Comparison of ENCODE assay signal across 23 mouse cellular contexts in genomic region chr1:191712224-191712838, GRCm38 (mm10). TPM values are rescaled to one million over a fixed set of nuclear protein-coding genes. Genes with fewer than 3 reads are reported as not detected.
DNase-seq lines count a peak whose midpoint lies in the region; TF ChIP-seq lines count a peak whose summit lies in the region.
"Had no signal": no experiment of that assay in that cellular context is flagged by ENCODE, and none has a peak within 500 bp of the region (broad histone marks: within the 10 kb centered on the region; RNA-seq: fewer than 3 reads in every experiment).

No protein-coding gene starts in this region.

- H3K36me3 ChIP-seq in CH12.LX (replicated peaks in 1 of 2; ENCODE audit: control insufficient read depth in 1 of 2, insufficient read depth in 1 of 2, low read length in 1 of 2): no peaks in the 10 kb centered on the region
- H3K36me3 ChIP-seq: forebrain, embryonic 10.5 days; G1E; heart, embryonic 12.5 days; heart, embryonic 15.5 days; hindbrain, embryonic 10.5 days; hindbrain, embryonic 13.5 days; intestine, embryonic 15.5 days had no signal

- no peak for TF ChIP-seq EP300 in CH12.LX (IDR thresholded peaks at IDR 0.05; ENCODE audit: low read length)

- no peak; the same call in 1 of the 2 replicates for TF ChIP-seq RAD21 in CH12.LX (IDR thresholded peaks at IDR 0.05; ENCODE audit: low read depth, low read length)

- H3K27me3 ChIP-seq in CH12.LX (replicated peaks): no peaks in the 10 kb centered on the region
- H3K27me3 ChIP-seq: forebrain, embryonic 13.5 days; heart, embryonic 12.5 days; heart, embryonic 15.5 days; hindbrain, embryonic 13.5 days; intestine, embryonic 15.5 days had no signal

- H3K27ac ChIP-seq in CH12.LX (ENCODE audit: insufficient read depth, low read depth): no peak overlapping the region
- H3K27ac ChIP-seq: forebrain, embryonic 10.5 days; forebrain, embryonic 13.5 days; heart, embryonic 15.5 days; hindbrain, embryonic 10.5 days; hindbrain, embryonic 13.5 days; intestine, embryonic 15.5 days had no signal

- no peaks in the 10 kb centered on the region for H3K9me3 ChIP-seq in CH12.LX (replicated peaks; ENCODE audit: low read length)
- H3K9me3 ChIP-seq: forebrain, embryonic 10.5 days; forebrain, embryonic 13.5 days; G1E; heart, embryonic 12.5 days; heart, embryonic 15.5 days; hindbrain, embryonic 10.5 days; hindbrain, embryonic 13.5 days; intestine, embryonic 15.5 days had no signal

- H3K4me1 ChIP-seq in CH12.LX (ENCODE audit: control insufficient read depth in 1 of 2, insufficient read depth in 2 of 2): peaks cover 3 to 48% of the 10 kb centered on the region in 2 experiments; a peak in 3 of 4 replicates
- peaks cover 4% of the 10 kb centered on the region for H3K4me1 ChIP-seq in lung, adult 2 months (ENCODE audit: control insufficient read depth, insufficient read depth, low read length)

- DNase-seq in 416B (ENCODE audit: low read depth) (peak; percentile 77), CH12.LX (ENCODE audit: extremely low read depth) (peak; percentile 96), R1 (ENCODE audit: low read depth, low spot score) (peak; percentile 70)
- DNase-seq in ovary, postnatal 10 days (ENCODE audit: low spot score): no peak
- no peak for DNase-seq in testis, postnatal 14 days (ENCODE audit: low spot score)
- DNase-seq in lung, adult 2 months: no peak
- DNase-seq: adrenal gland, postnatal 10 days; adrenal gland, postnatal 36 days; cerebellum, adult 18-20 months; cerebellum, adult 9-10 months; cerebellum, postnatal 14 days; gastrocnemius, postnatal 10 days; gastrocnemius, postnatal 36 days; heart, postnatal 10 days; heart, postnatal 36 days had no signal

- in situ Hi-C loops in CH12.LX (cut with MboI; ENCODE audit: low pct_ligation_motif_present, low pct_unique_long_range_greater_than_20kb, low sequenced_read_pairs): loop anchor here (25.0 kb wide), 1 partner anchor 100 kb away; no protein-coding TSS in a partner anchor

- dilution Hi-C loops in CH12.LX (cut with MboI; ENCODE audit: extremely low pct_ligation_motif_present, extremely low pct_unique_long_range_greater_than_20kb, low sequenced_read_pairs): no loop called here

- peak; percentile 80 for TF ChIP-seq POLR2A in CH12.LX (IDR thresholded peaks at IDR 0.05; ENCODE audit: low read depth, low read length)
- no peak for TF ChIP-seq POLR2A in lung, adult 2 months (IDR thresholded peaks at IDR 0.05; ENCODE audit: borderline replicate concordance, extremely low read depth, low read depth, low read length)

- no peak for TF ChIP-seq CTCF in CH12.LX (conservative IDR thresholded peaks at IDR 0.05 in 1 of 2, IDR thresholded peaks at IDR 0.05 in 1 of 2; ENCODE audit: low read depth in 2 of 2, low read length in 2 of 2)
- no peak for TF ChIP-seq CTCF in lung, adult 2 months (IDR thresholded peaks at IDR 0.05; ENCODE audit: insufficient read depth, low read length)

- WGBS in lung, adult 2 months: 69% methylated on average over 4 of the region's 4 CpGs

- H3K4me2 ChIP-seq in CH12.LX (ENCODE audit: insufficient read depth, low read depth, poor library complexity, severe bottlenecking): peak overlapping the region; percentile 99
- H3K4me2 ChIP-seq: forebrain, embryonic 13.5 days; heart, embryonic 12.5 days; heart, embryonic 15.5 days; hindbrain, embryonic 13.5 days; intestine, embryonic 15.5 days had no signal

- peak overlapping the region; percentile 67 for H3K9ac ChIP-seq in CH12.LX (ENCODE audit: insufficient read depth, low read depth)
- H3K9ac ChIP-seq: forebrain, embryonic 13.5 days; heart, embryonic 12.5 days; heart, embryonic 15.5 days; hindbrain, embryonic 13.5 days; intestine, embryonic 15.5 days had no signal

- no peaks in the 10 kb centered on the region; the same call in 1 of the 2 replicates for H3K79me2 ChIP-seq in CH12.LX (replicated peaks; ENCODE audit: control insufficient read depth, extremely low read depth, insufficient read depth, poor library complexity, severe bottlenecking)

- H3K4me3 ChIP-seq in CH12.LX (replicated peaks in 1 of 3; ENCODE audit: low read depth in 2 of 3, low read length in 2 of 3, poor library complexity in 1 of 3): peak overlapping the region; percentile 26 to 70 (median 58)
- H3K4me3 ChIP-seq in lung, adult 2 months (replicated peaks; ENCODE audit: extremely low read depth, low read depth, low read length): no peak overlapping the region
- H3K4me3 ChIP-seq: forebrain, embryonic 10.5 days; forebrain, embryonic 13.5 days; heart, embryonic 12.5 days; heart, embryonic 15.5 days; hindbrain, embryonic 10.5 days; hindbrain, embryonic 13.5 days; intestine, embryonic 15.5 days had no signal

TF ChIP-seq in CH12.LX, 34 proteins besides CTCF, POLR2A, EP300 and RAD21:
- TF ChIP-seq MYC (IDR thresholded peaks at IDR 0.05; ENCODE audit: low read depth, low read length): 0 out of 2 replicates have a peak, but pooled peaks have one; percentile 72
- peak; percentile 60 for TF ChIP-seq MXI1 (IDR thresholded peaks at IDR 0.05; ENCODE audit: low read depth, low read length)
- peak; percentile 83 for TF ChIP-seq SIN3A (IDR thresholded peaks at IDR 0.05; ENCODE audit: low read length)
- no peak for TF ChIP-seq NRF1 (IDR thresholded peaks at IDR 0.05; ENCODE audit: low read depth, low read length)
- TF ChIP-seq ZC3H11A (IDR thresholded peaks at IDR 0.05; ENCODE audit: low read depth, low read length): no peak
- TF ChIP-seq ELF1 (IDR thresholded peaks at IDR 0.05; ENCODE audit: low read depth, low read length): peak; percentile 83
- peak; percentile 87 for TF ChIP-seq NELFE (IDR thresholded peaks at IDR 0.05; ENCODE audit: low read depth, low read length)
- peak; percentile 74; the same call in 1 of the 2 replicates for TF ChIP-seq MAZ (IDR thresholded peaks at IDR 0.05; ENCODE audit: low read depth, low read length)
- no peak for TF ChIP-seq JUN (IDR thresholded peaks at IDR 0.05; ENCODE audit: insufficient read depth, low read depth, low read length)
- TF ChIP-seq SMC3 (IDR thresholded peaks at IDR 0.05; ENCODE audit: low read depth, low read length): no peak
- TF ChIP-seq CHD1 (IDR thresholded peaks at IDR 0.05; ENCODE audit: low read depth, low read length): no peak
- no peak for TF ChIP-seq ETS1 (conservative IDR thresholded peaks at IDR 0.05; ENCODE audit: low read depth, low read length)
- TF ChIP-seq ZKSCAN1 (IDR thresholded peaks at IDR 0.05; ENCODE audit: borderline replicate concordance, low read depth, low read length): no peak
- 0 out of 2 replicates have a peak, but pooled peaks have one; percentile 8 for TF ChIP-seq POLR2AphosphoS2 (IDR thresholded peaks at IDR 0.05; ENCODE audit: low read depth, low read length)
- TF ChIP-seq JUND (conservative IDR thresholded peaks at IDR 0.05; ENCODE audit: low read depth, low read length): 0 out of 2 replicates have a peak, but pooled peaks have one; percentile 29
- 0 out of 2 replicates have a peak, but pooled peaks have one; percentile 44 for TF ChIP-seq MAX (IDR thresholded peaks at IDR 0.05; ENCODE audit: low read length)
- peak; percentile 25; the same call in 1 of the 2 replicates for TF ChIP-seq IRF4 (IDR thresholded peaks at IDR 0.05; ENCODE audit: low read depth, low read length)
- peak; percentile 84; the same call in 1 of the 2 replicates for TF ChIP-seq ZMIZ1 (IDR thresholded peaks at IDR 0.05; ENCODE audit: low read depth, low read length)
- no peak for TF ChIP-seq USF2 (conservative IDR thresholded peaks at IDR 0.05; ENCODE audit: low read depth, low read length)
- no peak for TF ChIP-seq E2F4 (IDR thresholded peaks at IDR 0.05; ENCODE audit: insufficient replicate concordance, low read depth, low read length)
- no peak for TF ChIP-seq PAX5 (IDR thresholded peaks at IDR 0.05; ENCODE audit: low read length)
- TF ChIP-seq BHLHE40 (IDR thresholded peaks at IDR 0.05; ENCODE audit: low read depth, low read length): no peak
- TF ChIP-seq TBP (conservative IDR thresholded peaks at IDR 0.05; ENCODE audit: low read depth, low read length): peak; percentile 93
- TF ChIP-seq GABPA (IDR thresholded peaks at IDR 0.05; ENCODE audit: insufficient replicate concordance, low read depth, low read length): no peak
- TF ChIP-seq UBTF (IDR thresholded peaks at IDR 0.05; ENCODE audit: low read depth, low read length): no peak
- TF ChIP-seq TCF12 (IDR thresholded peaks at IDR 0.05; ENCODE audit: low read depth, low read length): peak; percentile 69
- TF ChIP-seq HCFC1 (IDR thresholded peaks at IDR 0.05; ENCODE audit: low read depth, low read length): peak; percentile 82
- no peak for TF ChIP-seq MEF2A (IDR thresholded peaks at IDR 0.05; ENCODE audit: borderline replicate concordance, low read depth, low read length)
- no peak for TF ChIP-seq ZNF384 (IDR thresholded peaks at IDR 0.05; ENCODE audit: low read depth, low read length)
- no peak for TF ChIP-seq RCOR1 (conservative IDR thresholded peaks at IDR 0.05; ENCODE audit: low read depth, low read length)
- peak; percentile 67 for TF ChIP-seq CHD2 (IDR thresholded peaks at IDR 0.05; ENCODE audit: low read length)
- TF ChIP-seq USF1 (IDR thresholded peaks at IDR 0.05; ENCODE audit: low read depth, low read length): no peak
- TF ChIP-seq KAT2A (IDR thresholded peaks at IDR 0.05; ENCODE audit: insufficient replicate concordance, low read length): peak; percentile 64; the same call in 1 of the 2 replicates
- no peak for TF ChIP-seq MAFK (IDR thresholded peaks at IDR 0.05; ENCODE audit: insufficient replicate concordance, low read length)
TF ChIP-seq in CH12.LX: peak in this region for 16.

RNA-seq across cellular contexts. Expression of gene Lpgat1, which starts 5.3 kb away (rescaled TPM):
- total RNA-seq in CH12.LX (2012; rRNA removed): 15.3 and 24.2 TPM in 2 replicates
- 31.8 and 32.6 TPM in 2 replicates for total RNA-seq in CH12.LX (2014; rRNA removed)
- polyA plus RNA-seq in CH12.LX (2012; ENCODE audit: insufficient read length, low read depth): 40.0 and 47.7 TPM in 2 replicates
- polyA plus RNA-seq in lung, adult 2 months (2012; rRNA removed): 10.7 and 14.8 TPM in 2 replicates
- polyA plus RNA-seq: G1E had no signal

Comparison
In these comparisons a context has a peak if more than half of its experiments do, and no peak if none do; other contexts are left out.
1. DNase-seq: peak in 416B (single experiment), CH12.LX (single experiment) and R1 (single experiment); none in ovary, postnatal 10 days (single experiment), testis, postnatal 14 days (single experiment) and lung, adult 2 months (single experiment).